Mouse (Mus musculus) heart, embryonic 11.5 days (tissue): Measurements from ENCODE around the gene Kif9. TPM values are rescaled to one million over a fixed set of nuclear protein-coding genes. Genes with fewer than 3 reads are reported as not detected.

Experiments
- ATAC-seq: fragments of 200-750 bp; cut with Nextera tagmentation; replicated peaks from 2 replicates; pipeline ENCODE4 v1.8.0; 2017; ENCODE audit warnings: moderate library complexity; ENCODE audit not compliant: insufficient number of reproducible peaks, low FRiP score, low TSS enrichment
- H3K27ac ChIP-seq: fragments of 300-500 bp; sonication (generic); 2 replicates; pipeline ENCODE4 v1.5.1; 2014; ENCODE audit warnings: mild to moderate bottlenecking, low read depth, low read length
- H3K27me3 ChIP-seq: fragments of 300-500 bp; sonication (generic); 2 replicates; pipeline ENCODE4 v1.6.1; 2014; ENCODE audit warnings: mild to moderate bottlenecking, low read length, mixed read lengths; ENCODE audit not compliant: control insufficient read depth, insufficient read depth
- H3K36me3 ChIP-seq: fragments of 300-500 bp; sonication (generic); 2 replicates; pipeline ENCODE4 v1.6.1; 2014; ENCODE audit warnings: mild to moderate bottlenecking, low read length, moderate library complexity, mixed read lengths; ENCODE audit not compliant: control insufficient read depth, insufficient read depth
- H3K4me1 ChIP-seq: fragments of 300-500 bp; sonication (generic); 2 replicates; pipeline ENCODE4 v1.6.1; 2014; ENCODE audit warnings: low read length; ENCODE audit not compliant: control insufficient read depth, insufficient read depth
- H3K4me2 ChIP-seq: fragments of 300-500 bp; sonication (generic); 2 replicates; pipeline ENCODE4 v1.6.1; 2014; ENCODE audit warnings: mild to moderate bottlenecking, moderate library complexity
- H3K4me3 ChIP-seq: fragments of 300-500 bp; sonication (generic); 2 replicates; pipeline ENCODE4 v1.5.1; 2014; ENCODE audit warnings: low read depth, low read length
- H3K9ac ChIP-seq: fragments of 300-500 bp; sonication (generic); 2 replicates; pipeline ENCODE4 v1.6.1; 2014; ENCODE audit warnings: mild to moderate bottlenecking, low read depth, low read length, moderate library complexity
- H3K9me3 ChIP-seq: fragments of 300-500 bp; sonication (generic); replicated peaks from 2 replicates; pipeline ENCODE4 v1.6.1; 2016; ENCODE audit warnings: low read length; ENCODE audit not compliant: control insufficient read depth
- WGBS: fragments of 180-500 bp; shearing (Covaris S2); extraction: QIAGEN DNeasy Blood & Tissue Kit; methylation state at CpG from one replicate; pipeline ENCODE4 v1.1.7; 2014; ENCODE audit not compliant: insufficient replicate concordance; 5-methylcytosine and 5-hydroxymethylcytosine counted together
- polyA plus RNA-seq: library from polyadenylated mRNA; unstranded; fragments of >200 nt; fragmentation: Nextera tagmentation; extraction: Ambion mirVana; gene quantifications from 2 replicates; pipeline ENCODE4 v1.2.1, GENCODE M21; 2014

Kif9 gene
- polyA plus RNA-seq, result 0.27 and 0.65 TPM in 2 replicates

DNA sequence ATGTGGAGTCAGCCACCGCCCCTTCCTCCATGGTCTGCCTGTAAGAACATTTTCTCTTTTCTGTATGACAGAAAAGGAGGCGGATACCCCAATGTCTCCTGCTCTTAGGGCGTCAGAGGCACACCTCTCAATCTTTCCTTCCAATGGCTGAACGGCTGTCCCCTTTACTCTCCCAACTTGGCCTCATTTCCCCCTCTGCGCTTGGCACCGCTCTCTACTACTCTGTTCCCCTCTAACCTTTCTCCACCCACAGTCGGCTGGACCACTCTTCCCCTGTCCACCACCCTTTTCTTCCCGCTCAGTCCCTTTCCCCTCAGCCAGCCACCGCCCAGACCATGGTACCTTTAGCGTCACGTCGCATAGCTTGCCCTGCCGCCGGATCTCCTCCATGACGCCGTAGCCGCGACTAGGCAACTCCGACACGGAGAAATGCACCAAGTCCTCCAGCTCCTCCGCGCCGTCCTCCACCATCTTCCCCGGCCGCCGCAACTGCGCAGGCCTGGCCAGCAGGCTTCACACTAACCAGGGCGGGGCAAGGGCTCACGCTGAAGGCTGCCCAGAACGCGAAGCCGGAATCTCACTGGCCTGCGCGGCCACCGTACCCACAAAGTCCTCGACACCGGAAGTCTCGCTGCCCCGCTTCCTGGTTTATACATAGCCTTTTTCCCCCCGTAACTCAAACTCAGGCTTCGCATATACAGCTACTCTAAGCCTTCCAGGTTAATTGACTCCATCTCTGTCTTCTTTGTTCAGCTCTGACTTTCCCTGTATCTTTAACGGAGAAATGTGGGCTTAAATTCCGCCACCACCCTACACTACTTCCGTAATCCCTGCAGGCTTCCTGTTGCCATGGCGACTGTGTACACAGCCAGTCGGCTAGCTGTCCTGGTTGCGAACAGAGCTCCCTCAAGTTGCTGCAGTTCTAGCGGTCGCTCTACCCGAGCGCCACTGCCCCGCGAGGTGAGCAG lies at the start of gene Kif9, which contains the start of gene Klhl18:
Kif9 (plus strand) TSS at position 835 of the 968 bp plus-strand sequence.
Klhl18 (minus strand) TSS at position 571 of the 968 bp plus-strand sequence.
- Histone ChIP-seq H3K4me1 (peaks cover 9% of the 10 kb centered on the region), H3K4me2 (peak within 1 kb of the TSS; percentile 84), H3K9ac (peak within 1 kb of the TSS; percentile 82), H3K9me3 (no peaks in the 10 kb centered on the region), H3K27ac (peak within 1 kb of the TSS; percentile 88), H3K4me3 (peak within 1 kb of the TSS; percentile 77), H3K27me3 (peaks cover 10% of the 10 kb centered on the region), H3K36me3 (0 out of 2 replicates have a peak, but pooled peaks cover 2% of the 10 kb centered on the region)
- WGBS, result under 1% methylated on average over 53 of the region's 53 CpGs
- peak; percentile 96 for ATAC-seq

DNA sequence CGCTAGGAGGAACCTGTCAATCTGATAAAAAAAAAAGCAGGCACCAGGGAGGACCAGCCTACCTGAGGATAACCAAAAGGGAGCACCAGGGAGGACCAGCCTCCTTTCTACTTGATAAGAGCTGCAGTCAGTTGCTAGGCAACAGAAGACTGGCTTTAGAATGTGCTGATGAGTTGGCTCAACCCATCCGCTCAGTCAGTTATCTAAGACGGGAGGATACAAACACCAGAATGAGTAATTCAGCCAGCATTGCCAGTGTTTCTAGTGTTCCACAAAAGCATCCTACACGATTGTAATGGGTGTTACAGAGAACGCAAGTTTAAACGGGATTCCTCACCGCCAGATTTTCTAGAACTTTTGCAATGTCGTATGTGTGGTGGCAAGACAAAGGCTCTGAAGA lies 45.5 kb upstream of the Kif9 start:
- Histone ChIP-seq H3K4me3 (no peak overlapping the region), H3K36me3 (peaks cover 14% of the 10 kb centered on the region; the same call in 1 of the 2 replicates), H3K4me2 (no peak overlapping the region), H3K27ac (no peak overlapping the region), H3K4me1 (peaks cover 2% of the 10 kb centered on the region; the same call in 1 of the 2 replicates), H3K27me3 (no peaks in the 10 kb centered on the region), H3K9me3 (no peaks in the 10 kb centered on the region), H3K9ac (no peak overlapping the region)
- no peak for ATAC-seq
- WGBS, result 68% methylated on average over 8 of the region's 8 CpGs

DNA sequence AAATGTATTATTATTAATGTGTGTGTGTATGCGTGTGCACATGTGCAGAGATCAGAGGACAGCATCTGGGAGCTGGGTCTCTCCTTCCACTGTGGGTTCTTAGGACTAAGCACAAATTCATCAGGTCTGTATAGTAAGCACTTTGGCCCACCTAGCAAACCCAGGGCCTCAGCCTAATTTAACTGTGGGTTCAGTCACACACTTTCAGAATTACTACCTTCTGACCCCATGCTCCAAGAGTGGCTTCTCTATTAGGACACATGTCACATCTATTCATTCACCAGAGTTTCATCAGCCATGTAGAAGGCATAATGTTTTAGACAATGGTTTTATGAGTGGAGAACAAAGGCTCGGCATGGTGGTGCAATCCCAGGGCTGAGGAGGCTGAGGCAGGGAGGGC lies 43.7 kb upstream of the Kif9 start:
- H3K4me2 ChIP-seq, result no peak overlapping the region
- H3K36me3 ChIP-seq, result peaks cover 9% of the 10 kb centered on the region; the same call in 1 of the 2 replicates
- whole genome bisulfite sequencing, result 87% methylated on average over 2 of the region's 2 CpGs
- no peak for ATAC-seq
- no peaks in the 10 kb centered on the region for H3K9me3 ChIP-seq
- peaks cover 2% of the 10 kb centered on the region; the same call in 1 of the 2 replicates for H3K4me1 ChIP-seq
- H3K27me3 ChIP-seq, result no peaks in the 10 kb centered on the region
- no peak overlapping the region for H3K27ac ChIP-seq
- no peak overlapping the region for H3K4me3 ChIP-seq
- H3K9ac ChIP-seq, result no peak overlapping the region

DNA sequence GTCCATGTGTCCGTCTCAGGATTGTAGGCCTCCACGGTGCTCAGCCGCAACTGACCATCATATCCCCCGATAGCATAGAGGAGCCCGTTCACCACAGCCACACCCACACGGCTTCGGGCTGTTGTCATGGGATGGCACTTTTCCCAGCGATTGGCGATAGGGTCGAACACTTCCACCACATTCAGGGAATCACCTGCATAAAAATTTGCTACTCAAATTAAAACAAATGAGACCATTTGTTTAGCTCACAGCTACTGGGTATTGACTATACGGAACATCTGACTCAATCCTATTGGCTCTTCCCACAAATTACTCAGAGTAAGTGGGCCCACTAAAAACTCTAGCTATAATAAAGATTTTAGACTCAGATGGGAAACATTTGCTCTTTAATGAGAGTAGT lies 40.7 kb upstream of the Kif9 start:
- no peaks in the 10 kb centered on the region for H3K27me3 ChIP-seq
- no peak overlapping the region for H3K4me3 ChIP-seq
- no peak overlapping the region for H3K27ac ChIP-seq
- no peaks in the 10 kb centered on the region for H3K9me3 ChIP-seq
- 0 out of 2 replicates have a peak, but pooled peaks cover 2% of the 10 kb centered on the region for H3K36me3 ChIP-seq
- no peak overlapping the region for H3K4me2 ChIP-seq
- 95% methylated on average over 11 of the region's 11 CpGs for WGBS
- no peak overlapping the region for H3K9ac ChIP-seq
- H3K4me1 ChIP-seq, result peaks cover 2% of the 10 kb centered on the region; the same call in 1 of the 2 replicates
- no peak for ATAC-seq

DNA sequence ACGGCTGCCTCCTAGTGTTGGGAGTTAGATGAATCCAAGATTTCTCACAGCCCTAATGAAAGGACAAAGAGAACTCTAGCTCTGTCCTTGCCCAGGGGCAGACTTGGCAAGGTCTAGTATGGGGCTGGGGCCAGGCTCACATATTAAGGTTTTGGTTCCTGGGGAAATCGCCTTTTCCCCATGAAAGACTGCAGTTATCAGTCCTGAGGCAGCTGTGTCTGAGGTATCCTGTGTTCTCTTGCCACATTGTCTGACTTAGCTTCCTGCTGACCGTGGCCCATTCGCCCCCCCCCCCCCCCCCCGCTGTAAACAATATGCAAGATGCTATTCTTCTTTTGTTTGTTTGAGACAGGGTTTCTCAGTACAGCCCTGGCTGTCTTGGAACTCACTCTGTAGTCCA lies 36.7 kb upstream of the Kif9 start:
- Histone ChIP-seq H3K4me2 (no peak overlapping the region), H3K4me3 (no peak overlapping the region), H3K36me3 (peaks cover 7% of the 10 kb centered on the region; the same call in 1 of the 2 replicates), H3K9ac (no peak overlapping the region), H3K27ac (no peak overlapping the region), H3K27me3 (no peaks in the 10 kb centered on the region), H3K4me1 (no peaks in the 10 kb centered on the region), H3K9me3 (no peaks in the 10 kb centered on the region)
- ATAC-seq, result no peak
- 69% methylated on average over 4 of the region's 5 CpGs for WGBS

DNA sequence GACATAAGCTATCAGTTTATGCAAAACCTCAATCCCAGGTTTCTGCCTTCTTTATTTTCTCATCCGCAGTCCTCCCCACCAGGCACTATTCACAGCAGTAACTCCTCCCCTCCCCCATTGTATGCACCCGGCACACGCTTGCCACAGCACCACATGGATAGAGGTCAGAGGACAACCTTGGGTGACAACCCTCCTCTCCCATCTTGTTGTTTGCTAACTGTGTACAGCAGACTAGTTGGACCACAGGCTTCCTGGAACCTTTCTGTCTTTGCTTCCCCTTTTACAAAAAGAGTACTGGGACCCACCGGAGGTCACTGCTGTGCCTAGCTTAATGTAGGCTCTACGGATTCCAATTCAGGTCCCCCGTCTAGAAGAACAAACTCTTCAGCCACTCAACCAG lies 36.2 kb upstream of the Kif9 start:
- H3K4me3 ChIP-seq, result no peak overlapping the region
- H3K36me3 ChIP-seq, result peaks cover 7% of the 10 kb centered on the region; the same call in 1 of the 2 replicates
- no peaks in the 10 kb centered on the region for H3K9me3 ChIP-seq
- 86% methylated on average over 6 of the region's 6 CpGs for WGBS
- H3K4me2 ChIP-seq, result no peak overlapping the region
- H3K9ac ChIP-seq, result no peak overlapping the region
- no peaks in the 10 kb centered on the region for H3K4me1 ChIP-seq
- no peak overlapping the region for H3K27ac ChIP-seq
- ATAC-seq, result no peak
- H3K27me3 ChIP-seq, result no peaks in the 10 kb centered on the region

DNA sequence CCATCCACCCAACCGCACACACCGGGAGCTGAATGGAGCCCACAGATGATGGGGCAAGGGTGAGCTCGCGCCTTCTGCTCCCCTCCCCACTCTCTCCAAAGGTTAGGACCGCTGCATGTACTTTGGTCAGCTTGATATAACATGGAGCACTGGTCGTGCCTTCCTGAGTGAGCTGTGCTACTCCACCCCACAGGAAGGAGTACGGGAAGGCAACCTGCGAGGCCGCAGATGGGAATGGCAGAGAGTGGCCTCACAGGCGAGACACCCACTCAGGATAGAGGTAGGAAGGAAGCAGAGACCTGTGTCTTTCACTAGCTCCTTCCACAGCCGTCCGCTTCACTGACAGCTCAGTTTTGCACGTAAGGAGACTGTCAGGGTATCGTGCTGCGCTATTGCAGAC lies 28.4 kb upstream of the Kif9 start:
- Histone ChIP-seq H3K4me2 (no peak overlapping the region), H3K36me3 (no peaks in the 10 kb centered on the region), H3K4me3 (no peak overlapping the region), H3K4me1 (no peaks in the 10 kb centered on the region), H3K9ac (no peak overlapping the region), H3K27ac (no peak overlapping the region), H3K27me3 (no peaks in the 10 kb centered on the region), H3K9me3 (no peaks in the 10 kb centered on the region)
- 76% methylated on average over 15 of the region's 15 CpGs for WGBS
- no peak for ATAC-seq

DNA sequence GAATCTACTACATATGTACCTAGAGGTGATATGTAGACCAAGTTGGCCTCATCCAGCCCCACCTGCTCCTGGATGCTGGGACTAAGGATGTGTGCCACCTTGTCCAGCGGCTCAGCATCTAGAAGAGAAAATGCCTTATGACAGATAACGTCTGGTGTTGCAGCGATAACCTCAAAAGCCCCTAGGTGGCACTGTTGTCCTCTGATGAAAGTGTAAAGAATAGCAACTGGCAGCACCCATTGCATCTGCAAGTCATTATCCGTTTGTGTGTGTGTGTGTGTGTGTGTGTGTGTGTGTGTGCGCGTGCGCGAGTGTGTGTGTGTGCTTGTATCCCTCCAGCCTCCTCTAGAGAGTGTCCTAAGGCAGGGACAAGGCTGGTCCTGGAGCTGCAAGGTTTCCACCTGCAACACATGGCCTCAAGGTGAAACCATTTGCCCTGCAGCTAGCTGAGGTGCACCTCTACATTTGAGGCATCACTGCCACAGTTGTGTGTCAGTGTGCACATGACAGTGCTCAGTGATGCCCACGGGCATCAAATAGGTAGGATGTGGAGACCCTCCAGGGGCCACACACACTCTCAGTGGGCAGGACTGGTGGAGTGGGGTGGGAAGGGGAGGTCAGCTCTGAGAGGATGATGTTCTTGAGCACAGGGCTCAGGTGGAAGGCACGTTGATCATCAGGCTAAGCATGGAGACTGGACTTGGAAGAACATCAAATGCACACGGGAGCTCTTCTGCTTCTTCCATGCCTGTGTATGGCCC lies 27.7 kb upstream of the Kif9 start:
- 0 out of 2 replicates have a peak, but pooled peaks have one; percentile 22 for ATAC-seq
- WGBS, result 32% methylated on average over 11 of the region's 11 CpGs
- no peaks in the 10 kb centered on the region for H3K27me3 ChIP-seq

More for the DNA sequence above, 27.7 kb upstream of the Kif9 start:
- Histone ChIP-seq H3K9me3 (no peaks in the 10 kb centered on the region), H3K36me3 (no peaks in the 10 kb centered on the region), H3K4me2 (no peak overlapping the region), H3K4me1 (no peaks in the 10 kb centered on the region), H3K9ac (no peak overlapping the region), H3K27ac (no peak overlapping the region), H3K4me3 (no peak overlapping the region)
